Mouse (Mus musculus) hindbrain, embryonic 14.5 days (tissue): ENCODE data around the gene Tom1l1. TPM values are rescaled to one million over a fixed set of nuclear protein-coding genes. Genes with fewer than 3 reads are reported as not detected.

ENCODE experiments used
- ATAC-seq: fragments of 200-750 bp; cut with Nextera tagmentation; 2 replicates; pipeline ENCODE4 v1.8.0; 2017; ENCODE audit warnings: moderate number of reproducible peaks, mild to moderate bottlenecking, moderate TSS enrichment, moderate library complexity; ENCODE audit not compliant: low FRiP score
- DNase-seq: peaks from one replicate; pipeline ENCODE4 v3.0.0-alpha.2; 2015; ENCODE audit warnings: low spot score
- H3K27ac ChIP-seq: fragments of 300-500 bp; sonication (generic); 2 replicates; pipeline ENCODE4 v1.5.1; 2014; ENCODE audit warnings: mild to moderate bottlenecking, moderate library complexity
- H3K27me3 ChIP-seq: fragments of 300-500 bp; sonication (generic); 2 replicates; pipeline ENCODE4 v1.6.1; 2014; ENCODE audit warnings: mild to moderate bottlenecking, low read length, mixed read lengths; ENCODE audit not compliant: control insufficient read depth, insufficient read depth
- H3K36me3 ChIP-seq: fragments of 300-500 bp; sonication (generic); replicated peaks from 2 replicates; pipeline ENCODE4 v1.6.1; 2014; ENCODE audit not compliant: control insufficient read depth, insufficient read depth
- H3K4me1 ChIP-seq: fragments of 300-500 bp; sonication (generic); replicated peaks from 2 replicates; pipeline ENCODE4 v1.6.1; 2014; ENCODE audit warnings: antibody characterized with exemption, low read length, mixed read lengths; ENCODE audit not compliant: control insufficient read depth, insufficient read depth
- H3K4me2 ChIP-seq: fragments of 300-500 bp; sonication (generic); replicated peaks from 2 replicates; pipeline ENCODE4 v1.6.1; 2014; ENCODE audit warnings: mild to moderate bottlenecking, moderate library complexity
- H3K4me3 ChIP-seq: fragments of 300-500 bp; sonication (generic); replicated peaks from 2 replicates; pipeline ENCODE4 v1.5.1; 2014; ENCODE audit warnings: mild to moderate bottlenecking, low read length
- H3K9ac ChIP-seq: fragments of 300-500 bp; sonication (generic); 2 replicates; pipeline ENCODE4 v1.6.1; 2014
- H3K9me3 ChIP-seq: fragments of 300-500 bp; sonication (generic); 2 replicates; pipeline ENCODE4 v1.6.1; 2016; ENCODE audit warnings: low read length; ENCODE audit not compliant: control insufficient read depth
- WGBS: fragments of 180-500 bp; shearing (Covaris S2); extraction: QIAGEN DNeasy Blood & Tissue Kit; methylation state at CpG from one replicate; pipeline ENCODE4 v1.1.7; 2014; 5-methylcytosine and 5-hydroxymethylcytosine counted together
- polyA plus RNA-seq: library from polyadenylated mRNA; unstranded; fragments of >200 nt; fragmentation: Nextera tagmentation; extraction: Ambion mirVana; gene quantifications from 2 replicates; pipeline ENCODE4 v1.2.1, GENCODE M21; 2014

The Tom1l1 gene
- polyA plus RNA-seq, 1 experiment from 2014 or later: 24.6 TPM

GRCm38 (mm10) chr11:90603066-90603465 lies 85.1 kb downstream of the Tom1l1 start:
- WGBS: 94% methylated on average over 2 of the region's 2 CpGs
- Histone ChIP-seq H3K9ac (no peak overlapping the region), H3K9me3 (no peaks in the 10 kb centered on the region), H3K4me1 (no peaks in the 10 kb centered on the region), H3K36me3 (peaks cover 35% of the 10 kb centered on the region), H3K27me3 (no peaks in the 10 kb centered on the region), H3K4me3 (no peak overlapping the region), H3K27ac (no peak overlapping the region), H3K4me2 (no peak overlapping the region)
- no peak for DNase-seq
- no peak for ATAC-seq

- WGBS: 83% methylated on average over 1 of the region's 1 CpGs
- ATAC-seq: no peak
- Histone ChIP-seq H3K9me3 (0 out of 2 replicates have a peak, but pooled peaks cover 5% of the 10 kb centered on the region), H3K4me2 (no peak overlapping the region), H3K36me3 (peaks cover 27% of the 10 kb centered on the region), H3K4me3 (no peak overlapping the region), H3K27me3 (no peaks in the 10 kb centered on the region), H3K27ac (no peak overlapping the region), H3K9ac (no peak overlapping the region), H3K4me1 (no peaks in the 10 kb centered on the region)
- no peak for DNase-seq
Measured at GRCm38 (mm10) chr11:90595826-90596225, 92.3 kb downstream of the Tom1l1 start.

Other genes starting within 250 kb of the Tom1l1 start
- 18.8 and 19.4 TPM in 2 replicates for gene Stxbp4, start 50.3 kb downstream of the Tom1l1 start, polyA plus RNA-seq
- 28.4 and 31.5 TPM in 2 replicates for gene Cox11, start 50.2 kb downstream of the Tom1l1 start, polyA plus RNA-seq